Mouse (Mus musculus) liver, embryonic 14.5 days (tissue): ENCODE data around the gene Lrp1.

Experiments used
- CTCF ChIP-seq: IDR thresholded peaks from 2 replicates; pipeline ENCODE4 v1.5.1; 2016; ENCODE audit warnings: antibody characterized with exemption, low read depth, control low read depth
- EP300 ChIP-seq: IDR thresholded peaks from 2 replicates; pipeline ENCODE4 v1.6.1; 2016; ENCODE audit warnings: antibody characterized with exemption, low read depth

DNA sequence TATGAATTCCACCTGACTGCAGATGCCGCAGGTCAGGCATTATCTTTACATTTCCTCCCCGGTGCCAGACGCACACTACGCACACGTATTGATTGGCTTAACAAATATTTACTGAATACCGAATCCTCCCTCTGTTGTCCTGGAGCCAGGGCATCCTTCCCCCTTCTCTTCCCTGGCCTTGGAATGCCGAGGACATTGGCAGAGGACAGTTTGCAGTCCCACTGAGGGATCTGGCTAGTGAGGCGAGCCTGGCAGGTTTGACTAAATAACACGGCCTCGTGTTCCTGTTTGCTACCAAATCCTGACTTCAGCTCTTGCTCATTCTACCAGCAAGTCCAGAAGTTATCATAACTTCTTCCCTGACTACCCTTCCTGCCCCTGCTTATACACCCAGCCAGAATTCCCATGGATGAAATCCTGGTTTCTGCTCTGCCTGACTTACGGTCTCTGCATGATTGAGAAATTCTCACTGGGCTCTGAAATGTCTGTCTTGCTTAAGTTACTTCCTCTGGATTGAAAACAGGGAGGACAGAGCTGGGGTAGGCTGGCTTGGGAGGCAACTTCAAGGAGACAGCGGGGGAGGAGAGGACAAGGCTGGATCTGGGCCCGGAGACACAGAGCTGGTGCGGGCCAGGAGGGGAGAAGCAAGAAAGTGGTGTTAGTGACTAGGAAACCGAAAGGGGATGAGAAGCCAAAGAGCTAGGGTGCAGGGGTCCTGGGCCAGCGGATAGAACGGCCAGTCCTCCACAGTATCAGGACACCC lies 21.0 kb downstream of the Lrp1 start:
- no peak for TF ChIP-seq CTCF
- no peak for TF ChIP-seq EP300
